In genomic region chr2:44556861-44557592, GRCm38 (mm10) we compare ENCODE assay signal across 8 mouse cellular contexts.
A peak's percentile ranks its signal among the peaks of the same experiment; 100 is the strongest.
DNase-seq lines count a peak whose midpoint lies in the region; ATAC-seq and TF ChIP-seq lines count a peak whose summit lies in the region.

No protein-coding gene starts in this region.

- no peaks in the 10 kb centered on the region for H3K36me3 ChIP-seq in lung, embryonic 15.5 days
- no peaks in the 10 kb centered on the region for H3K36me3 ChIP-seq in intestine, embryonic 14.5 days (ENCODE audit: control insufficient read depth, insufficient read depth, low read length)
- no peaks in the 10 kb centered on the region for H3K36me3 ChIP-seq in limb, embryonic 10.5 days
- no peaks in the 10 kb centered on the region for H3K36me3 ChIP-seq in midbrain, postnatal 0 days (ENCODE audit: insufficient read depth, low read length)

- peak overlapping the region; percentile 94 for H3K27ac ChIP-seq in lung, embryonic 15.5 days
- peak overlapping the region; percentile 62 for H3K27ac ChIP-seq in intestine, embryonic 14.5 days (ENCODE audit: low read depth)
- H3K27ac ChIP-seq in limb, embryonic 10.5 days, result peak overlapping the region; percentile 76
- no peak overlapping the region for H3K27ac ChIP-seq in midbrain, postnatal 0 days (ENCODE audit: low read depth, low read length)

- ATAC-seq in lung, embryonic 15.5 days (ENCODE audit: borderline replicate concordance, extremely low read depth, low FRiP score, low TSS enrichment), result peak; percentile 53; the same call in 1 of the 2 replicates
- peak; percentile 69 for ATAC-seq in common myeloid progenitor, adult 5-6 weeks (replicated peaks; ENCODE audit: low read depth, poor library complexity, severe bottlenecking)
- peak; percentile 53; the same call in 1 of the 2 replicates for ATAC-seq in intestine, embryonic 14.5 days (replicated peaks; ENCODE audit: low FRiP score, low TSS enrichment, low read depth)
- peak; percentile 73 for ATAC-seq in midbrain, postnatal 0 days (ENCODE audit: low FRiP score)

- no peaks in the 10 kb centered on the region for H3K9me3 ChIP-seq in lung, embryonic 15.5 days
- H3K9me3 ChIP-seq in intestine, embryonic 14.5 days (ENCODE audit: control insufficient read depth, low read length), result no peaks in the 10 kb centered on the region
- H3K9me3 ChIP-seq in limb, embryonic 10.5 days (replicated peaks), result no peaks in the 10 kb centered on the region
- H3K9me3 ChIP-seq in midbrain, postnatal 0 days (ENCODE audit: low read length), result no peaks in the 10 kb centered on the region

- TF ChIP-seq CTCF in midbrain, postnatal 0 days (IDR thresholded peaks at IDR 0.05), result no peak

- H3K4me2 ChIP-seq in lung, embryonic 15.5 days, result peak overlapping the region; percentile 94
- H3K4me2 ChIP-seq in intestine, embryonic 14.5 days (ENCODE audit: low read length), result peak overlapping the region; percentile 60
- peak overlapping the region; percentile 98 for H3K4me2 ChIP-seq in midbrain, postnatal 0 days (ENCODE audit: low read depth, low read length, poor library complexity, severe bottlenecking)

- intact Hi-C loops in gastrocnemius, postnatal 14 days (cut with DNase I; ENCODE audit: low total_unique reads), result no loop called here

- 2% methylated on average over 42 of the region's 42 CpGs for WGBS in lung, embryonic 15.5 days
- WGBS in intestine, embryonic 14.5 days, result 3% methylated on average over 42 of the region's 42 CpGs
- 1% methylated on average over 42 of the region's 42 CpGs for WGBS in limb, embryonic 10.5 days
- under 1% methylated on average over 42 of the region's 42 CpGs for WGBS in midbrain, postnatal 0 days

- peaks cover 18% of the 10 kb centered on the region for H3K4me1 ChIP-seq in lung, embryonic 15.5 days
- peaks cover 14% of the 10 kb centered on the region; the same call in 1 of the 2 replicates for H3K4me1 ChIP-seq in intestine, embryonic 14.5 days (replicated peaks; ENCODE audit: control insufficient read depth, insufficient read depth, low read length)
- peaks cover 31% of the 10 kb centered on the region for H3K4me1 ChIP-seq in limb, embryonic 10.5 days
- no peaks in the 10 kb centered on the region for H3K4me1 ChIP-seq in midbrain, postnatal 0 days (ENCODE audit: insufficient read depth, low read length)

- no peak for DNase-seq in lung, adult 18-20 months
- DNase-seq in gastrocnemius, postnatal 14 days, result peak; percentile 49
- DNase-seq in intestine, embryonic 14.5 days (ENCODE audit: low spot score), result peak; percentile 69
- DNase-seq in limb, embryonic 10.5 days (ENCODE audit: low spot score), result peak; percentile 69
- peak; percentile 27 for DNase-seq in midbrain, postnatal 0 days (ENCODE audit: low spot score)
- no peak for DNase-seq in c-Kit-positive CD71-positive TER-119-positive erythroid progenitor cells, embryonic 14.5 days (ENCODE audit: low spot score)

- H3K9ac ChIP-seq in lung, embryonic 15.5 days, result peak overlapping the region; percentile 62
- peak overlapping the region; percentile 51 for H3K9ac ChIP-seq in intestine, embryonic 14.5 days (ENCODE audit: low read length)
- H3K9ac ChIP-seq in midbrain, postnatal 0 days (replicated peaks; ENCODE audit: low read length, poor library complexity, severe bottlenecking), result peak overlapping the region; percentile 56

- no peaks in the 10 kb centered on the region; the same call in 1 of the 2 replicates for H3K27me3 ChIP-seq in lung, embryonic 15.5 days
- peaks cover 6% of the 10 kb centered on the region for H3K27me3 ChIP-seq in intestine, embryonic 14.5 days (replicated peaks; ENCODE audit: control insufficient read depth, insufficient read depth, low read length)
- H3K27me3 ChIP-seq in limb, embryonic 10.5 days (ENCODE audit: low read depth, poor library complexity, severe bottlenecking), result peaks cover 44% of the 10 kb centered on the region
- H3K27me3 ChIP-seq in midbrain, postnatal 0 days (ENCODE audit: insufficient read depth, low read length), result peaks cover 4% of the 10 kb centered on the region; the same call in 1 of the 2 replicates

- H3K4me3 ChIP-seq in lung, embryonic 15.5 days, result peak overlapping the region; percentile 44
- H3K4me3 ChIP-seq in intestine, embryonic 14.5 days (ENCODE audit: low read depth, low read length), result peak overlapping the region; percentile 33
- H3K4me3 ChIP-seq in limb, embryonic 10.5 days, result peak overlapping the region; percentile 57
- peak overlapping the region; percentile 51 for H3K4me3 ChIP-seq in midbrain, postnatal 0 days (ENCODE audit: low read depth, low read length)

Comparison
In these comparisons a context has a peak if more than half of its experiments do, and no peak if none do; other contexts are left out.
1. DNase-seq: peak in gastrocnemius, postnatal 14 days (single experiment), intestine, embryonic 14.5 days (single experiment), limb, embryonic 10.5 days (single experiment) and midbrain, postnatal 0 days (single experiment); none in lung, adult 18-20 months (0 of 2) and c-Kit-positive CD71-positive TER-119-positive erythroid progenitor cells, embryonic 14.5 days (single experiment).
2. Peak in every context shown above with its lines, with median percentiles within 50 percentile points of each other: ATAC-seq, H3K4me2 ChIP-seq, H3K4me3 ChIP-seq and H3K9ac ChIP-seq.